8 mouse cellular contexts compared by ENCODE assay signal in genomic region chr10:111420195-111420838, GRCm38 (mm10). TPM values are rescaled to one million over a fixed set of nuclear protein-coding genes. Genes with fewer than 3 reads are reported as not detected.
DNase-seq lines count a peak whose midpoint lies in the region; ATAC-seq lines count a peak whose summit lies in the region.

No protein-coding gene starts in this region.

- peak overlapping the region; percentile 20 for H3K4me3 ChIP-seq in heart, embryonic 12.5 days
- H3K4me3 ChIP-seq in embryonic facial prominence, embryonic 10.5 days: peak overlapping the region; percentile 39
- no peak overlapping the region for H3K4me3 ChIP-seq in hindbrain, embryonic 12.5 days
- H3K4me3 ChIP-seq in midbrain, embryonic 13.5 days (replicated peaks): peak overlapping the region; percentile 28

- peak overlapping the region; percentile 58 for H3K4me2 ChIP-seq in heart, embryonic 12.5 days
- peak overlapping the region; percentile 34 for H3K4me2 ChIP-seq in hindbrain, embryonic 12.5 days (replicated peaks)
- H3K4me2 ChIP-seq in midbrain, embryonic 13.5 days (replicated peaks): peak overlapping the region; percentile 51

- DNase-seq in heart, postnatal 36 days: no peak
- DNase-seq in embryonic facial prominence, embryonic 10.5 days (ENCODE audit: low spot score): peak; percentile 14
- no peak for DNase-seq in gastrocnemius, postnatal 25 days
- no peak for DNase-seq in layer of hippocampus, postnatal 36 days
- DNase-seq in ovary, adult 18-20 months (ENCODE audit: low spot score): no peak

- no peaks in the 10 kb centered on the region for H3K27me3 ChIP-seq in heart, embryonic 12.5 days (replicated peaks)
- H3K27me3 ChIP-seq in embryonic facial prominence, embryonic 10.5 days (replicated peaks; ENCODE audit: low read depth, poor library complexity, severe bottlenecking): no peaks in the 10 kb centered on the region
- H3K27me3 ChIP-seq in hindbrain, embryonic 12.5 days: peaks cover 4% of the 10 kb centered on the region; the same call in 1 of the 2 replicates
- 0 out of 2 replicates have a peak, but pooled peaks cover 5% of the 10 kb centered on the region for H3K27me3 ChIP-seq in midbrain, embryonic 13.5 days

- H3K9ac ChIP-seq in heart, embryonic 12.5 days: no peak overlapping the region
- H3K9ac ChIP-seq in hindbrain, embryonic 12.5 days: no peak overlapping the region
- peak overlapping the region; percentile 53 for H3K9ac ChIP-seq in midbrain, embryonic 13.5 days (replicated peaks)

- 15% methylated on average over 7 of the region's 7 CpGs for WGBS in heart, embryonic 12.5 days
- WGBS in embryonic facial prominence, embryonic 10.5 days: 21% methylated on average over 7 of the region's 7 CpGs
- WGBS in hindbrain, embryonic 12.5 days: 18% methylated on average over 7 of the region's 7 CpGs
- WGBS in midbrain, embryonic 13.5 days: 15% methylated on average over 7 of the region's 7 CpGs

- no peaks in the 10 kb centered on the region; the same call in 1 of the 2 replicates for H3K9me3 ChIP-seq in heart, embryonic 12.5 days (replicated peaks)
- no peaks in the 10 kb centered on the region for H3K9me3 ChIP-seq in embryonic facial prominence, embryonic 10.5 days
- H3K9me3 ChIP-seq in hindbrain, embryonic 12.5 days (replicated peaks): no peaks in the 10 kb centered on the region
- H3K9me3 ChIP-seq in midbrain, embryonic 13.5 days: no peaks in the 10 kb centered on the region

- peaks cover 34% of the 10 kb centered on the region for H3K4me1 ChIP-seq in heart, embryonic 12.5 days (replicated peaks)
- peaks cover 36% of the 10 kb centered on the region for H3K4me1 ChIP-seq in embryonic facial prominence, embryonic 10.5 days
- peaks cover 24% of the 10 kb centered on the region for H3K4me1 ChIP-seq in hindbrain, embryonic 12.5 days
- peaks cover 31% of the 10 kb centered on the region for H3K4me1 ChIP-seq in midbrain, embryonic 13.5 days (replicated peaks)

- ATAC-seq in heart, embryonic 12.5 days (ENCODE audit: insufficient number of reproducible peaks, low FRiP score): no peak
- no peak for ATAC-seq in hindbrain, embryonic 12.5 days (ENCODE audit: low FRiP score)
- ATAC-seq in midbrain, embryonic 13.5 days: no peak

- H3K27ac ChIP-seq in heart, embryonic 12.5 days (ENCODE audit: poor library complexity, severe bottlenecking): no peak overlapping the region
- peak overlapping the region; percentile 67 for H3K27ac ChIP-seq in embryonic facial prominence, embryonic 10.5 days (replicated peaks)
- H3K27ac ChIP-seq in hindbrain, embryonic 12.5 days: no peak overlapping the region
- no peak overlapping the region for H3K27ac ChIP-seq in midbrain, embryonic 13.5 days

- intact Hi-C loops in heart, postnatal 36 days (cut with DNase I): loop anchor here (2.0 kb wide), 1 partner anchor 28 kb away; no protein-coding TSS in a partner anchor

- no peaks in the 10 kb centered on the region for H3K36me3 ChIP-seq in heart, embryonic 12.5 days
- no peaks in the 10 kb centered on the region for H3K36me3 ChIP-seq in embryonic facial prominence, embryonic 10.5 days (replicated peaks)
- no peaks in the 10 kb centered on the region for H3K36me3 ChIP-seq in hindbrain, embryonic 12.5 days
- no peaks in the 10 kb centered on the region for H3K36me3 ChIP-seq in midbrain, embryonic 13.5 days

RNA-seq across cellular contexts. Expression of gene Nap1l1, which starts 52.7 kb away (rescaled TPM):
- polyA plus RNA-seq in heart, embryonic 12.5 days (2016; fragmentation: Nextera tagmentation; extraction: Ambion mirVana): 166 and 167 TPM in 2 replicates
- total RNA-seq in heart, postnatal 36 days (2021): 10 to 100 TPM; 60.7 to 74.5 TPM
- 367 and 371 TPM in 2 replicates for polyA plus RNA-seq in embryonic facial prominence, embryonic 10.5 days (2016; fragmentation: Nextera tagmentation; extraction: Ambion mirVana)
- polyA plus RNA-seq in hindbrain, embryonic 12.5 days (2016; fragmentation: Nextera tagmentation; extraction: Ambion mirVana): 265 and 269 TPM in 2 replicates
- polyA plus RNA-seq in midbrain, embryonic 13.5 days (2015; fragmentation: Nextera tagmentation; extraction: Ambion mirVana): 239 and 255 TPM in 2 replicates
- 10 to 100 TPM; 44.2 to 52.7 TPM for total RNA-seq in gastrocnemius, postnatal 25 days (2021)
- 100 to 1,000 TPM; 156 to 179 TPM for total RNA-seq in layer of hippocampus, postnatal 36 days (2021)
